Mouse (Mus musculus): ENCODE data around the gene Spink4.

The Spink4 gene

GRCm38 (mm10) chr4:40969781-40970591, 50.1 kb downstream of the Spink4 start:
- peak; percentile 18 to 30 for DNase-seq

- no peak for DNase-seq
Measured at GRCm38 (mm10) chr4:40970592-40970841, 50.7 kb downstream of the Spink4 start.

- peak; percentile 95 for DNase-seq
Measured at GRCm38 (mm10) chr4:40970842-40971701, 51.2 kb downstream of the Spink4 start, which contains the start of gene Nfx1. Gene Nfx1 (plus strand): TSS chr4:40970906.

DNA sequence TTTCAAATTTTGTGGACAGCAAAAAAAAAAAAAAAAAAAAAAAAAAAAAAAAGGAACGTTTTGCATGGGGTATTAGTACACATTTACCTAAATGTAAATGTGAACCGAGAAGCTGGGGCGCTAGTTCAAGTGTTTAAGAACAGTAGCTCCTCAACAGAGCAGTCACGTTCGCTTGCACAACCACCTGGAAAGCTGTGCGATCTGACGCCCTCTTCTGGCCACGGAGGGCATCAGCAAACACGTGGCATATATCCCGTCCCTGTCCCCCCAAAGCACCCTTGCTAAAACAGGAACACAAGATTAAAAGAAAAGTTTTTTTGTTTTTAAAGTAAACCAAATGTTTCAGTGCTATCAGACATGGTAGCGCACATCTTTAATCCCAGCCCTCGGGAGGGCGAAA, 51.9 kb downstream of the Spink4 start:
- peak in 1 of 2 experiments; percentile 32 for DNase-seq

GRCm38 (mm10) chr4:40974011-40974410, 54.2 kb downstream of the Spink4 start:
- DNase-seq = no peak

DNA sequence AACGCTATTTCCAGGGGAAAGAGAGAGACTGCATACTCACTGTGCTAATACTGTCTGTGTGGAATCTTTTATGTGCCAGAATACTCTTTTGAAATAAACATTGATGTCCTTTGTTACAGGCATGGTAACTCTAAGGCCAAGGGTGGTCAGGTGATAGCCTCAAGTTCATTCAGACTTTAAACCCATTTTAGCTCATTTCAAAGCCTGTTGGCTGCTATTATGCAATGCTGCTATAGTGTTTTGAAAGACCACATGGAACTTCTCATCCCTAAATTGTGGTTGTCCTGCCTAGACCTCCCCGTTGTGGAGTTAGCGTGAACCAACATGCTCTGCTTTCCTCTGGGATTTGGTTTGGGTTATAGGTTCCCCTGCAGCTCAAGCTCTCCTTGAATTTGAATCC, 55.8 kb downstream of the Spink4 start:
- peak in 1 of 2 experiments; percentile 26 for DNase-seq

DNA sequence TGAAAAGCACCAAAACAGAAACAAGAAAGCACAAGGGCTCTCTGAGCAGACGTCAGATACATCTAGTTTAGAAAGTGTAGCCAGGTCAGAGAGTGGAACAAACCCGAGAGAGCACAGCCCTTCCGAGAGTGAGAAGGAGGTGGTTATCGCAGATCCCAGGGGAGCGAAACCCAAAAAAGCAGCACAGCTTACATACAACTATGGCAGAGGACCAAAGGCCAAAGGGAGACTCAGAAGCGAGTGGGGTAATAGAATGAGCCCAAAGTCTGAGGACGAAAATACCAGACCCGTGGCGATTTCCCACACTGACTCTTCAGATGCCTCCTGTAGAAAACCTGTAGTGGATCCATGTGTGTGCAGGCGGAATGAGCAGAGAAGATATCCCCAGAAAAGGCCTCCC, 56.8 kb downstream of the Spink4 start:
- no peak for DNase-seq

GRCm38 (mm10) chr4:40979430-40979829, 59.6 kb downstream of the Spink4 start:
- DNase-seq = no peak
